Mouse (Mus musculus) lung, adult 18-20 months (tissue): Measurements from ENCODE around the gene Adcy6.
"Not testable (repeated sequence)": the region's sequence is repeated elsewhere in the genome, so short reads cannot be mapped to it uniquely, and the experiment has no call there.

ENCODE experiments used
- DNase-seq, 2 experiments: peaks; one replicate each; pipeline ENCODE4 v3.0.0; 2022; ENCODE audit warnings: mixed read lengths in 2 of 2

Adcy6 gene

DNA sequence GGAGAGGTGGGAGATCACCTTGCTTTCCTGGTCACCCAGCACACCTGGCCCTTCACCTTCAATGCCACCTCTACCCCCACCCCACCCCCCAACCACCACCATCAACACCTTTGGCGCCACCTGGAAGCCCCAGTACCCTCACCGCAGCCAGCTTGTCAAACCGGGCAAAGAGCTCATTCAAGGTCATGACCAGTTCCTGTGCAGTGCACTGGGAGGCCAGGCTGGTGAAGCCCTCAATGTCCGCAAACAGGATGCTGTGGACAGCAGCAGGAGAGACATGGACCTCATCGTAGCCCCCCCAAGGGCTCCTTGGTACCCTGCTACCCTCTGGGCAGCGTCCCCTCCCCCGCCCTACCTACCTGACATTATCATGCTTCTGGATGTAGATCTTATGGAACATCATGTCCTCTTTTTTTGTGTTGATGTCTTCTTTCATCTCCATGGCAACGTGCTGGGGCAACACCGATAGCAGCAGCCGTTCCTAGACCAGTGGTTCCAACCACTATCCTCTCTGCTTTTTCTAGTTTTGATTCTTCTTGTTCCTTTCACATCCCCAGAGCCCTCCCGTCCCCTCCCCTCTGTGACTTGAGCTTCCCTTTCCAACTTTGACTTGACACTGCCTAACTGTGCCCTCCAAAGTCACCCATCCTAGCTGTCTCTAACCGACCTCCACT lies 9.7 kb downstream of the Adcy6 start:
- no peak for DNase-seq

DNA sequence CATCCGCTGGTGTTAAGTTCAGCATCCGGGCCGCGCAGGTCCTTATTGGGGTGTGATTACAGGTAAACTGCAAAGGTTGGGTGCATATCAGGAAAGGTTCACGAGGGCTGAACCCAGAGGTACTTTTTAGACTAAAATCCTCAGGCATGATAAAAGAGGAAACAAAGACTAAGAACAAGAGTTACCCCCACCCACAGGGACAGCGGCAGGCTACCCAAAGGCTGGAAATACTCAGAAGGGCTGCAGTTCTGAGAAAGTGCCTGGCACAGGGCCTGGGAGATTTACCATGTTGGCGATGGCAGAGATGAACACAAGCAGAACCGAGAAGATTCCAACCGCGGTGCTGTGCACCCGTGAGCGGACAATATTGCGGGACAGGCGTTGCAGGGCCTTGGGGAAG lies 13.3 kb downstream of the Adcy6 start:
- DNase-seq: no peak

- DNase-seq: no peak
These were observed 14.8 kb downstream of the Adcy6 start for GRCm38 (mm10) chr15:98595049-98595448.

- no peak for DNase-seq
These were observed 15.7 kb downstream of the Adcy6 start for GRCm38 (mm10) chr15:98594193-98594592.

- no peak for DNase-seq
These were observed 18.5 kb downstream of the Adcy6 start for GRCm38 (mm10) chr15:98591396-98591795.

DNA sequence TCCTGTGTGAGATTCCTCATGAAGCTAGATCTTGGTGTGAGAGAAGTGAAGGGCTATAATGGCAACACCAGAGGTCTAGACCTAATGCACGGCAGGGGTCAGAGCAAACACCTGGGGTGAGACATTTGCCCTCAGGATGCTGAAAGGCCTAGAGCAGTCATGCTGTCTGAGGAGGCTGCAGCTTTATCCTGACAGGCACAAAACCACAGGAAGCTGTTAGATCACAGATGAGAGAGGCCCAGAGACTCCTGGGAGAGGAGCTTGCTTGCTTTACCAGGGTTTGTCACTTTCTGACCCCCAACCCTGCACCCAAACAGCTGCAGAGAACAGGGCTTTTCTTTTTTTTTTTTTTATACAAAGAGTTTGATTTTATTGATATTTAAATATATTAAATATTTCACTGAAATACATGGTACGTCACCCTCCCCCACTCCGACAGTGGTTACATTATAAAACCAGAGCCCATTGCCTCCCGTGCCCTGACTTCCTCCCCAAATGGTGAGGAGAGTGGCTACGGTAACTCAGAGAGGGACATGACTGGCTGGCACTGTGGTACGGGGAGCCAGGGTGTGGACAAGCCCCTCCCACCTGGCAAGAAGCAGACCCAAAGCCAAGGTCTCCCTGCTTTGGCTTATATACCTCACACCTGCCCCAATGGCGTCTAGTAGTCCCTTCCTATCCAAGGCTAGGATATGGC lies 20.1 kb downstream of the Adcy6 start:
- no peak for DNase-seq

DNA sequence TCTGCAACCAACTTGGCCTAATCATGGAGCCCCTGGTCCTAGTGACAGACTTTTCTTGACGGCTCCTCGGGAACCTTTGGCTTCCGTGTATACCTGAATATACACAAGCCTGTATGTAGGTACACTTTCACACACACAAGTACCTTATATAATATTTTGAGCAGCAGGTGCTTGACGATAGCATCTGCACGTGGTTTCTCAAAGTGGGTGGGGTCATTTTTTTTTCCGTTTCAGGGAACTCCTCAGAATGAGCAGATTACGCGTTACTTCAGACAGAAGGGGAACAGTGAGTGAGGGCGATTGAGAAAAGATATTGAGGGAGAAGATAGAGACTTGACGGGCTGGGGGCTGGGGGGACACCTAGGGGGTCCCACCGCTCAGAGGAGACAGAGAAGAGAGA lies 22.1 kb downstream of the Adcy6 start:
- no peak for DNase-seq

DNA sequence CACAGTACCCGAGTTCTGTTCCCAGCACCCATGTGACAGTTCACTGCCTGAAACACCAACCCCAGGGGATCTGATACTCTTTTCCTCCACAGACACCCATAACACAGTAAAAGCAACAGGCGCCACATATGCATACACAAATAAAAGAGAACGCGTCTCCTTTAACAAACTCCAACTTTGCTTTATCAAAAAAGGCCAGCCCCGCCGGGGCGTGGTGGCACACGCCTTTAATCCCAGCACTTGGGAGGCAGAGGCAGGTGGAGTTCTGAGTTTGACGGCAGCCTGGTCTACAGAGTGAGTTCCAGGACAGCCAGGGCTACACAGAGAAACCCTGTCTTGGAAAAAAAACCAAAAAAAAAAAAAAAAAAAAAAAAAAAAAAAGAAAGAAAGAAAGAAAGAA lies 23.7 kb downstream of the Adcy6 start:
- not testable (repeated sequence) for DNase-seq

DNA sequence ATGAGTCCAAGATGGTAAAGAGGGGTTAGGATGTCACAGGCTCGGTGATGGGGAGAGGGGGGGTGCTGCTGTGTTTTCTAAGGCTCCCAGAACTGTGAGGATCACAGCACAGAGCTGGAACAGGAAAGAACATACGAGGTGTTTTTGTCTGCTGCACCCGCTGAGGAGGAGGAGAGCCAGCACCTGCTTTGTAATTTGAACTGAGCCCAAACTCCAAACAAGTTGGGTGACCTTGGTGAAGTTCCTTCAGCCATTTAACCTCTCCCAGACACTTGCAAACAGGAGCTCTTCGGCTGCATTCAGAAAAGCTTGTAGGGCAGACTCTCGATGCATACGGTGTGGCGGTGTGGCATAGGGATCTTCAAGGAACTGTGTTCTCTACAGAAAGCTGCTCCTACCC lies 24.5 kb downstream of the Adcy6 start:
- no peak for DNase-seq

DNA sequence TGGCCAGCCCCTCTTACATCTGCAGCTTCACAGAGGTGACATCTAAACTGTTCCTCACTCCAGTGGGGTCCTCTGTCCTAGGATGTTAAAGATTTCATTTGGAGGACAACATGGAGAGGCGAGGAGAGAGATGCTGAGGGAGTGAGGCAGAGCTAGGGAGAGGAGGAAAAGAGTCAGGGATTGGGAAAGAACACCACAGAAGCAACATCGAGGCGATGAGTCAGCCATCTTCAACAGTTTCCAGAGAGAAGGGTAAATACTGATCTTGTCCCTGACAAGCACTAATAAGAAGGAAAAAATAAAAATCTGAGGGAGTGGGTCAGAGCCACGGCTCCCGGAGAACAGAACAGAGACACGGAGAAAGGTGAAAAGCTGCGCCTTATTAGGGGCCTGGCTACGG lies 26.9 kb downstream of the Adcy6 start:
- no peak for DNase-seq

DNA sequence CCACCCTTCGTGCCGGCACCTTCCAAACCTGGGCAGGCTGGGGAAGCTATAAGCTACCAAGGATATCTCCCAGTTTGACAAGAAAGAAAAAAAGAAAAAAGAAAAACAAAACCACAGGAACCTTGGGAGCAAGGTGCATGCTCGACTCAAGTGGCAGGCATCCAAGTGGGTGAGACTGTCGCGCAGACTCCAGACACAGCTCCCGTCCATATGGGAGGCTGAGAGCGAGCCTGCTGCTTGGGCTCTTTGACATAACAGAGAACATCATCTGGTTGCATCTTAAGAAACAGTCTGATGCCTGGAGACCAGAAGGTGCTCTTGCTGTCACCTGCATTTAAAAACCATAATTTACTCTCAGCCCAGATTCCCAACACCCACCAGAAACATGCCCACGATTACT lies 27.5 kb downstream of the Adcy6 start:
- no peak for DNase-seq

GRCm38 (mm10) chr15:98579795-98580464 lies 29.9 kb downstream of the Adcy6 start:
- DNase-seq: peak; percentile 77 to 80

DNA sequence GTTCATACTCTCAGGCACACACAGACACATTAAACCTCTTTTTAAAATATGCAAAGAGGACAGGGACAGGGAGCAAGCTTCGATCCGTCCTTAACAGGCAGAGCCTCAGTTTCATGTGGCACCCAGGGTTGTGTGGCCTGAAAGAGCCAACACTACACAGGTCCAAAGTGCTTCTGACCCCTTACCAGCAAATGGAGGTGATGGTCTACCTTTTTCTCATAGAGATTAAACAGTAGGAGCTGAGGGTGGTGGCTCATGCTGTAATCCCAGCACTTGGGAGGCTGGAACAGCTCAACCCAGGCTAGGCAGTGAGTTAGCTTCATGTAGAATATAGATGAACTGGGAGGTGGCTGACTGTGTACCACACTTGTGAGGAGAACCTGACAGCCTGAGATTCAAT lies 30.6 kb downstream of the Adcy6 start:
- no peak for DNase-seq

- DNase-seq: no peak
These were observed 36.6 kb downstream of the Adcy6 start for GRCm38 (mm10) chr15:98573293-98573692.

- no peak for DNase-seq
These were observed 38.9 kb downstream of the Adcy6 start, which contains the start of the genes Ccnt1 and 4930415O20Rik for GRCm38 (mm10) chr15:98570873-98571538. TSS of gene Ccnt1 (minus strand) at chr15:98570923. TSS of gene 4930415O20Rik (plus strand) at chr15:98571004.

GRCm38 (mm10) chr15:98569795-98570365 lies 40.0 kb downstream of the Adcy6 start:
- DNase-seq: no peak

DNA sequence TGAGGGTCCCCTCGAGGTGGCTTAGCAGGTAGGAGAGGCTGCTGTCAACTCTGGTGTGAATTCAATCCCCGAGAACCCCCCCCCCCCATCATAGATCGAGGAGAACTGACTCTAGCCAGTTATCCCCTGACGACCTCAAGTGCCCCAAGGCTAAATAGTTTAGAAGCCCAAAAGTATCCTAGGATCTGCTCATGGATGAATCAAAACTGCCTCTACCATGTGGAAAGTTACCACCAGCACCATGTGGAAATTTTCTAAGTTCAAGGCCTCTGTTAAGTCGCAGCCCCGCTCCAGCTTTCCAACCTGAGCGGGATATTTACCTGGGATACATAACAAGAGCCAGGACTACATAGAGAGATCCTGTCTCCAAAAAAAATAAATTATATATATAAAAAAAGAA lies 40.7 kb downstream of the Adcy6 start:
- no peak for DNase-seq

DNA sequence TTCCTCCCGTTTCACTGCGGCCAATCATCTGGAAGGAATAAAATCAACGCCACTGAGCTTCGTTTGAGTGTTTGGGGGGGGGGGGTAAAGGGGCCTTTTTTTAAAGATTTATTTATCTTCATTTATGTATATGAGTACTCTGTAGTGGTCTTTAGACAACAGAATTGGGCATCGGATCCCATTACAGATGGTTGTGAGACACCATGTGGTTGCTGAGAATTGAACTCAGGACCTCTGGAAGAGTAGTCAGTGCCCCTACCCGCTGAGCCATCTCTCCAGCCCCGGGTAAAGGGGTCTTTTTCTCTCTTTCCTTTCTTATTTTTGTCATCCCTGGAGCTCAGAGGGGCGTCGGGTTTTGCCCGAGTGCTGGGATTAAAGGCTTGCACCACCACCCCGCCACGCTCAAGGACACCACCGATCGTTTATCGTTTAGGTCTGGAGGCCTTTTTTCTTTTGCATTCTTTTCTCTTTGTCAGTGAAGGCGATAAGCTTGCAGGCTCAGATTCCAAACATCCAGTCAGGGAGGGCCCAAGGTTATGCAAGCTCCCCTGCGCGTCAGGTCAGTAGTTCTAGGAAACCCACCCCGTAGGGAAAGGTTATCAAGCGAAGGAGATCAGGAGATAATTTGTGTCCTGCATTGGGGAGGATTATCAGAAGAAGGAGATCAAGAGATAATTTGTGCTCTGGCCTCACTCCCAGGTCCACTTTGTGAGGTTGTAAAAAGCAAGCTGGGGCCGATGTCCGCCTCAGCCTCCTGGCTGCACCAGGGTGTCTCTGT lies 41.4 kb downstream of the Adcy6 start:
- peak in 1 of 2 experiments; percentile 10 for DNase-seq

DNA sequence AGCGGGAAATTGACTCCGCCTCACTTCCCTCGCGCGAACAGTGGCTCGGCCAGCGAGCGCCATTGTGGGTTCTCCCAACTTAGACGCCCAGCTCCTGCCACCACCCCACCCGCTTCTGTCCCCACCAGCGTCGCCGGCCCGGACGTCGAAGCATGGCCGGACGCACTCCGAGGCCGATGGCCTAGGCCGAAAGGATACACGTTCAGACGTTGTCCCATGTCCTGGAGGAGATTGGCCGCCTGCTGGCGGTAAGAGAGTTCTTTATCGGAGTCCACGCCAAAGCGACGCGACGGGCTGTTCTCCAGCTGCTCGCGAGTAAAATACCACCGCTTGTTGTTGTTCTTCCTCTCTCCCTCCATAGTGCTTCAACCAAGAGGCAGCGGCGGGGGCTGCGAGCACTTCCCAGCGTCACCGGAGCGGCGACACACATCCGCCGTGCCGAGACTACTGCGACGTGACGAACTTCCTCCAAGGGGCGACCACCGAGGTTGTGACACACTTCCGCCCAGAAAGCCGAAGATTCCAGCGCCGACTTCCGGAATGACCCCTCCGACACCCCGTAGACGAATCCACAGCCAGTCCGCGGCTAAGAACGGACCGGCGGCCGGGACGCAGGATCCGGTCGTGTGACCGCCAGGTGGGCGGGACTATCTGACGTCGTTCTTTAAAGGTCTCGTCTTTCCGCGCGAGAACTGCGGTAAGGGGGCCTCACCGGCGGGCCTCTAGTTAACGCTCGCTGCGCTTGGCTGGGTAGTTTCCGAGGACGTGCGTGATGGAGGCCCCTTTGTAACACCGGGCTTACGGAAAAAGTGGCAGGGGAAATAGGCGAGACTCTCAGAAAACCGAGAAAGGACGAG lies 42.4 kb downstream of the Adcy6 start:
- DNase-seq: peak; percentile 100

GRCm38 (mm10) chr15:98566973-98567277 lies 43.0 kb downstream of the Adcy6 start:
- no peak for DNase-seq

DNA sequence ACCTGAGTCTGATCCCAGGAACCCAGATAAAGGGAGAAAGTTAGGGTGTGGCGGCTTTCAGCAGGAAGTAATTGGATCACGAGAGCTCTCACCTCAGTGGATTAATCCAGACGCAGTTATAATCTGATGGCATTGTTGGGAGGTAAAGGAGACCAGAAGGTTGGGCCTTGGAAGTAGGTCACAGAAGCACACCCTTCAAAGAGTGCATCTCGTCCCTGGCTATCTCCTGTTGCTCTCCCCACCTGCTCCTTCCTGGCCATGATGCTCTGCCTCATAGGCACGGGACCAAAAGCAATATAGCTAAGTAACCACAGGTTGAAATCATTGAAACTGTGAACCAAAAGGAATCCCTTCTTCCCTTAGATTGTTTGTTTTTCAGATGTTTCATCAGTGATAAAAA lies 52.7 kb downstream of the Adcy6 start:
- no peak for DNase-seq
